Mouse (Mus musculus): ENCODE results near the gene Gpr161.

- TF ChIP-seq CTCF (IDR thresholded peaks at IDR 0.05; ENCODE audit: low read depth, low read length) (no peak), GATA1 (IDR thresholded peaks at IDR 0.05; ENCODE audit: borderline replicate concordance, low read length) (no peak), TAL1 (conservative IDR thresholded peaks at IDR 0.05; ENCODE audit: low read depth, low read length) (no peak), POLR2AphosphoS5 (IDR thresholded peaks at IDR 0.05; ENCODE audit: insufficient replicate concordance, low read depth, low read length) (no peak)
Observed at GRCm38 (mm10) chr1:165284096-165284495, 11.5 kb upstream of the Gpr161 start.

All from G1E (cell line).